Mouse (Mus musculus) lung, adult 2 months (tissue): ENCODE results near the gene Icos.

Source experiments
- CTCF ChIP-seq: fragments of 200-500 bp; IDR thresholded peaks from 2 replicates; pipeline ENCODE4 v1.5.1; 2011; ENCODE audit warnings: mild to moderate bottlenecking, low read length, control low read depth; ENCODE audit not compliant: insufficient read depth
- POLR2A ChIP-seq: fragments of 200-500 bp; IDR thresholded peaks from 2 replicates; pipeline ENCODE4 v1.6.1; 2011; ENCODE audit warnings: low read depth, mild to moderate bottlenecking, control low read depth, low read length, borderline replicate concordance; ENCODE audit errors: extremely low read depth

DNA sequence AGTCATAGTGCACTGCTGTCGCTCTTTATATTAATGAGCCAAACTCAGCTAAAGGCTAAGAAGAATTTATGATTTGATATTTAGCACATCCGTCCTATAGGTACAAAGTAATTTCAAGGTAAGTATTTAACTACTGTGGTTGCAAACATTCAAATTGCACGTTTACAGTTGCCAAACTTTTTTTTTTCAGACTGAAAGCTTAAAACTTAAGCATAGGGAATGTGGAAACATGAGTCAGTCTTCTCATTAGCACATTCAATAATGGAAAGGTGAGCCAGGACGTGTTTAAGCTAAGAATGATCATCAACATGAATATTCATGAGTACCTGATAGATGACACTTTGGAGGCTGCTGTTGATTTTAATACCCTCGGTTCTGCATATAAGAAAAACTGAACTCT, 11.4 kb downstream of the Icos start:
- TF ChIP-seq POLR2A, result no peak
- TF ChIP-seq CTCF, result no peak
